Mouse (Mus musculus): Measurements from ENCODE around the gene Pacs1.
A peak's percentile ranks its signal among the peaks of the same experiment; 100 is the strongest.
"Not testable (repeated sequence)": the region's sequence is repeated elsewhere in the genome, so short reads cannot be mapped to it uniquely, and the experiment has no call there.

Pacs1 gene

DNA sequence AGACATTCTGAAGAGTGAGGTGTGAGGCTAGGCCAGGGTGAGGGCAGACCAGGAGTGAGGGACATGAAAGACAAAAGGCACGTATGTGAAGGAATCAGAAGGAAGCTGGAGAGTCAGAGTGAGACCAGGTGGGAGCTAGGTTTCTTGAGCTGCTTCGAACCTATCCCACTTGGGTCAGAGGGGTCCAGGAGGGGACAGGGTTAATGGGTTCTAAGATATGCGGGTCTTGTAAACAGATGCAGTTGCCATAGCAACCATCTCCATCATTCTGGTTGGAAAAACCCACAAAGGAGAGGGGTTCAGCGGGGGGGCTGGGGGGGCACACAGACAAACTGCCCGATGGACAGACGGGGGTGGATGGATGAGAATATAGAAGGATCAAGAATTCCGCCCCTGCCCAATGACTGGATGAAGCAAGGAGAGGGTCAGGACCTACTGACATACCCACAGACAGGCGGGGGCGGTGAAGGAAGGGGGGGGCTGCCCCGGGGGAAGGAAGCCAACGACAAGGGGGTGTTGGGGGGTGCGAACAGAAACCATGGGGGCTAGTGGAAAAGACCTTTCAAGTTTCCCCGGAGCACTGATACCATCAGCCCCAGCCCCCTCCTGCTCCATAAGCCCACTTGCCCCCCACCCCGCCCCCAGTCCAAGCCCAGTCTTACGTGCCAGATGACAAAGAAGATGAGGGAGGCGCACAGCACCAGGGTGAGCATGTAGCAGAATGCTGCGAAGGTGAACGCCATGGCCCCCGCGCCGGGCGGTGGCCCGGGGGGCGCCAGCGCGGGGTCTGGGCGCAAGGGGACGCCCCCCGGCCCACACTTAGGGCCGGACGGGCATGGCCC, 175.2 kb downstream of the Pacs1 start:
- peak; percentile 45 for DNase-seq (ENCODE audit: low spot score)

DNA sequence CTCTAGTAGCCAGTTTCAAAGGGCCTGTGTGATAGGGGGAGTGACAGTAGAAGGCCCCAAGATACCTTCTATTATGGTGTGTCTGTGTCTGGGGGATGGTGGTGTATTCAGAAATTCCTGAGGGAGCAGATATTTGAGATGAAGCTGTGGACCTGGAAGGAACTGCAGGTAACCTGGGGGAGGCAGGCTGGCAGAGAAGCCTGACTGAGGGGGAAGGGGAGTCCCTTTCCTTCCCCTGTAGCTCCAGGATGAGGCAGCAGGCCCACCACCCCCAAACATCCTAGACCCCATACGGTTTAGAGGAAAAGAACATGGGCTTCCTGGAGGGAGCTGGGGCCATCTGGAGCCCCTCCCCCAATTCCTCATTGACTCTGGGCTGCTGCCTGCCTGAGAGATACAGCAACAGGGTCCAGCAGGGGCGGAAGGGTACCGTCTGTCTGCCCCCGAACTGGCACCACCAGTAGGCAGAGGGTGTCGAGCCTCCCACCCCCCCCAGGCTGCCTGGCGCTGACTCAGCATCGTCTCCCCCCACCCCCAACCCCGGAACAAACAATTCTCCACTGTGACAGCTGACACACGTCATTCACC, 176.9 kb downstream of the Pacs1 start:
- peak; percentile 31 for DNase-seq (ENCODE audit: low spot score)

DNA sequence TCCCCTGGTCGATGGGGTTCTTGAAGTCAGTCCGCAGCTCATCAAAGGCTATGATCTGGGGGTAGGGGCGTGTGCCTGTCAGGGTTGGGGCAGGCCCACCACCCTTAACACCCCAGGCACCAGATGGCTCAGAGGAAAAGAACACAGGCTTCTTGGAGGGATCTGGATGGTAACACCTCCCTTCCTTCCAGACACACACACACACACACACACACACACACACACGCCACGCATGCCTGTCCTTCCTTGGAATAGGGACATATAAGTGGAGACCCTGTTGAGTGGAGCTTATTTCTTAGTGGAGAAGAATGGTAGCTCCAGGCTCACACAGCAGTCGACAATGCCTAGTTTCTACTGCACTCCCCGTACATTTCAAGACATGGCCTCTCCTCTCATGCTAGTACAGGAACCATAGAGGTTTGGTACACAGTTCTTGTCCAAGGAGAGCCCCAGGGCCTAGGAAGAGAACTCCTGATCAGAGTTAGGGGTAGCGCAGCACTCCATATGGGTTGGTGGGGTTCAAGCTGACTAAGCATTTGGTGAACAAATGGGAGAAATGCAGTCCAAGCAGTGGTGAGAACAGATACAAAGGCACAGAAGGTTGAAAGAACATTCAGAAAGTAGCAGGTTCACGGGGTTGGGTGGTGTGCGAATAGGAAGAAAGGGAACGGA, 178.0 kb downstream of the Pacs1 start:
- no peak for DNase-seq (ENCODE audit: low spot score)

DNA sequence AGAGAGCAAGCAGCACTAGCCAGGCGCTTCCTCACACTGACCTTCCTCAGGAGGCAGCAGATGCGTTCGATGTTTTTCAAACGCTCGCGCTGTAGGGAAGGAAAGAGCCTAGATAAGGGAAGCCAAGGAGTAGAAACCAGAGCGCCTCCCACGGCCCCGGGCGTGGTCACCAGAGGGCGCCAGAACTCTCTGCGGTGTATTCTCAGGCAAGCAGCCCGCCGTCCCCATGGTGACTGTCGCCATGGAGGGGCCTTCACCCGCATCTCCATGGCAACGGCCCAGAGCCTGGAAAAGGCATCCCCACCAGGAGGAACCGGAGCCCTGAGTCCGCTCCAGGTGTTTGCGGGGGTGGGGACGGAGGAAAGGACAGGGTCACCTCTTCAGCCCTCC, 178.7 kb downstream of the Pacs1 start:
- DNase-seq (ENCODE audit: low spot score) = peak; percentile 98

DNA sequence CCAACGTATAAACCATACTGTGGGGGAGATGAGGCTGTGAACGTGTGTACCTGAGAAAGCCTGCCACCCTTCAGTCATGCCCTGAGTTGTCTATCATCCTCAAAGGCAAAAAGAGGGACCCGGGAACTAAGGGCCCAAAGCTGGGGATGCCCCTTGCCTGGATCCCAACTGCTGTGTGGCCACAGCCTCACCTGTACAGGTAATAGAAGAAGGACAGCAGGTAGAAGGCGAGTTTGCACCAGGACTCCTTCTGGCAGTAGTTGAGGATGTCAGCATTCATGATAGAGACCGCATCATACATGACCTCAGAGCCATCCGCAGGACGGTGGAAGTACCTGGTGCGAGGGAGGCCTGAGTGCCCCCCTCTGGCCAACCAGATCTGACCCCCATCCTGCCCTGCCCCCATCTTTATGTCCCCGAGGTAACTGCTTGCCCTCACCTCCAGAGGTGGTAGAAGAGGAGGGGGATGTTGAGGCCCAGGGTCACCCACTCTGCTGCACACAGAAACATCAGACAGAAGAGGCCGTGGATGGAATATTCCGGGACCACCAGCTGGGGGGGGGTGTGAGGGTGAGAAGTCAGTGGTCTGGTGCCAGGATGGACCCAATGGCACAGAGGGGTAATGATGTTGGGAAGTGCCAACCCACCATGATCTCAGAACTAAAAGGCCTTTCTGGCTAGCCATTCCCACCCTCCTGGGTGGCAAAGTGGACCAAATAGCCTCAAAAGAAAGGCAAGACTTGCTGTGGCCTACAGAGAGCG, 179.3 kb downstream of the Pacs1 start:
- DNase-seq (ENCODE audit: low spot score) = no peak

DNA sequence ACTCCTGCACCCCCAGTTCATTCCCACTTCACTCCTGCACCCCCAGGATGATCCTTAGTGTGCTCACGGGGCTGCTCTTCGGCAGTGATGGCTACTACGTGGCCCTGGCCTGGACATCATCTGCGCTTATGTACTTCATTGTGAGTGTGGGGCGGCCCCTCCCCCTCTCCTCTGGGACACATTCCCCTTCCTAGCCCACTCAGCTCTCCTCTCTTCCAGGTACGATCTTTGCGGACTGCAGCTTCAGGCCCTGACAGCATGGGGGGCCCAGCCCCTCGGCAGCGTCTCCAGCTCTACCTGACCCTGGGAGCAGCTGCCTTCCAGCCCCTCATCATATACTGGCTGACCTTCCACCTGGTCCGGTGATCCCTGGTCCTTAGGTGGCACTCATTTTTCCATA, 180.8 kb downstream of the Pacs1 start:
- no peak for DNase-seq (ENCODE audit: low spot score)

DNA sequence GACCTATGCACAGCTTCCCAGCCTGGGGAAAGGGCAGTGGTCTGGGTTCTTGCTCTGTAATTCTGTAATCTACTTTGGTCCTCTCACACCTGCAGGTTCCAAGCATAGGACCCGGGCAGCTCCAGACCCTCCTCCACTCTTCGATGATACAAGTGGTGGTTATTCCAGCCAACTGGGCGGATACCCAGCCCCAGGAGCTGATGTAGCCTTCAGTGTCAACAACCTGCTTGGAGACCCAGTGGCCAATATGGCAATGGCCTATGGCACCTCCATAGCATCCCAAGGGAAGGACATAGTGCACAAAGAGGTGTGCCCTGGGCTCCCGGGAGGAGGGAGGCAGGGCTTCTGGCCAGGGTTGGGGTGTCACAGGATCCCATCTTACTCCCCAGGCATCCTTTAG, 183.6 kb downstream of the Pacs1 start:
- DNase-seq (ENCODE audit: low spot score) = no peak

DNA sequence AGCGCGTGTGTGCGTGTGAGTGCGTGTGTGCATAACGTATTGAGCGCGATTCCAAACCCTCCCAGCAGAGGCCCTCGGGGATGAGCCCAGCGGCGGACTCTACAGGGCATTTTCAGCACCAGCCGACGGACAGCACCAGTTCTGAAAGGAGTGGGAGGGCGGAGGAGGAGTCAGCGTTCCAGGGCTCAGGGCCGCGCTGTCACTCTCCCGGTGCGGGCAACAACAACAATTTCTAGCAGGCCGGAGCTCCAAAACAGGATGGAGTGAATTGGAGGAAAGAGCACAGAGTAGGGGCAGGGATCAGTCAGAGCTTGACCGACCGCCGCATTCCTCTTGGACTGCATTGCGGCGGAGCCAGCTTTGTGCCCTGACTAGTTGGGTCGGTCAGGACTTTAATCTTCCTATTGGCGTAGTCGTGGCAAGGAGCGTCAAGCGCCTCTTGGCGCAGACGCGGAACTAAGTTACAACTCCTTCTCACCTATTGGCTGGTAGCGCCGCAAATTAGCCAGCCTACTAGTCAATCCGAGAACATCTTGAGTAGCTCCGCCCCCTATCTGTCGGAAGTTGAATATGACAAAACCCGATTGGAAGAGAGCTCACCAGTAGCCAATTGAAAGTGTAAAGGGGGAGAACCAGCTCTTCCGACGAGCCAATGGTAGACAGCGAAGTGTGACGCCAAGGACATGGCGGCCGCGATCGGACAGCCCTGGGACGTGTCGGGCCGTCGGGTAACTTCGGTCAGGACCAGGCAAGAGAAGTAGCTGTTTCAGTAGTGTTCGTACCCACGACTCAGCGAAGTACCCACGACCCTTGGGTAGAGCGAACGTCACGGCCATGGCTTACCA, 184.8 kb downstream of the Pacs1 start, which contains the start of gene Yif1a:
Gene Yif1a, plus strand, starts transcription at position 655 of the 845 bp plus-strand sequence.
- peak; percentile 99 for DNase-seq (ENCODE audit: low spot score)

DNA sequence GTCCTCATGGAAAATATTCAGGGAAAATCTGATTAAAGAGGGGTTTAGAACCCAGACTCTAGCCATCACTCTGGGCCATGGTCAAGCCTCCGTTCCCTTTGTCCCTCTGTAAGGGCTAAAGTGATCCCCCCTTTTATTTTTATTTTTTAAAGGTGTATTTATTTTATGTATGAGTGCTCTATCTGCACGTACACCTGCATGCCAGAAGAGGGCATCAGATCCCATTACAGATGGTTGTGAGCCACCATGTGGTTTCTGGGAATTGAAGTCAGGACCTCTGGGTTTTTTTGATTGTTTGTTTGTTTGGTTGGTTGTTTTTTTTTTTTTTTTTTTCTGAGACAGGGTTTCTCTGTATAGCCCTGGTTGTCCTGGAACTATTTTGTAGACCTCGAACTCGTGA, 186.4 kb downstream of the Pacs1 start:
- DNase-seq (ENCODE audit: low spot score) = not testable (repeated sequence)

DNA sequence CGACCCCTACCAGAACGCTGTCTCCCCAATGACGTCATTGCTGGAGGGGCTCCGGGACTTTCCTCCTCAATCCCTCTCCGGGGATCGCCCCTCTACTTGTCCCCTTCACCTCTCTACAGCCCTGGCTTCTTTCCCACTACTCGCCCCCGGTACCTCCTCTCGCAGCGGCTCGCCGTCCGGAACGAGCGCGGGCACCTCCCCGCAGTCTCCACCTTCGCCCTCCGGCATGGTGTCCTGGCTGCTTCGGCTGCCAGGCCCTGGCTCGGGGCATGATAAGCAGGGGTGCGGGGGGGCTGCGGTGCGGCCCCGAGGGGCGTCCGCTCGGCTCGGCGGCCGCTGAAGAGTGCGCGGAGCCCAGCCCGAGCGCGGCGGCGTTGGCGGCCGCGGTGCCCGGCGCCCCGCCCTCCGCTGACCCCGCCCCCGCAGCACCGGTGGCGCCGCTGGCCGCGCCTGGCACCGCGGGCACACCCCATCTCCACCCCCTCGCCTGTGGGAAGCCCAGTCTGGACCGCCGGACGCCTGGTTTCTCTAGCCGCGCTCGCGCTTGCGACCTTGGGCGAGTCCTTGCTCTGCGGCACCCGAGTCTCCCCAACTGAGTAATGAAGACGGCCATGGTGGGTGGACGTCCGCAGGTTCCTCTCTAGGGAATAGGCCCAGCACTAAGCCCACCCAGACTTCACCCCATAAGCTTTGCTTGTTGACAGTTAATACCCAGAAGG, 187.6 kb downstream of the Pacs1 start, which contains the start of gene Tmem151a:
Gene Tmem151a, minus strand, starts transcription at position 387 of the 719 bp plus-strand sequence.
- no peak for DNase-seq (ENCODE audit: low spot score)

DNA sequence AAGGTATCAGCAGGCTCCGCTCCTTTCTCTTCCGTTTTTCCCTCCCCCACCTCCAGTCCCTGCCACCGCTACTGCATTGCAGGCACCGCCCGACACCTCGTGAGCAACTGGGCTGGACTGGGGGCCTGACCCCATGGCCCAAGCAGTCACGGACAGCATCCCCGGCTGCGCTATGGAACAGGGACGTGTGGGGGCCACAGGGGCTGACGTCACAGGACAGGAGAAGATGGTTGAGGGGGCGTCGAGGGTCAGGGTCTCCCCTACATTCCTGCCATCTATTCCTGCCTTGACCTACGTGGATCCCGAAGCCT, 188.1 kb downstream of the Pacs1 start:
- DNase-seq (ENCODE audit: low spot score) = no peak

DNA sequence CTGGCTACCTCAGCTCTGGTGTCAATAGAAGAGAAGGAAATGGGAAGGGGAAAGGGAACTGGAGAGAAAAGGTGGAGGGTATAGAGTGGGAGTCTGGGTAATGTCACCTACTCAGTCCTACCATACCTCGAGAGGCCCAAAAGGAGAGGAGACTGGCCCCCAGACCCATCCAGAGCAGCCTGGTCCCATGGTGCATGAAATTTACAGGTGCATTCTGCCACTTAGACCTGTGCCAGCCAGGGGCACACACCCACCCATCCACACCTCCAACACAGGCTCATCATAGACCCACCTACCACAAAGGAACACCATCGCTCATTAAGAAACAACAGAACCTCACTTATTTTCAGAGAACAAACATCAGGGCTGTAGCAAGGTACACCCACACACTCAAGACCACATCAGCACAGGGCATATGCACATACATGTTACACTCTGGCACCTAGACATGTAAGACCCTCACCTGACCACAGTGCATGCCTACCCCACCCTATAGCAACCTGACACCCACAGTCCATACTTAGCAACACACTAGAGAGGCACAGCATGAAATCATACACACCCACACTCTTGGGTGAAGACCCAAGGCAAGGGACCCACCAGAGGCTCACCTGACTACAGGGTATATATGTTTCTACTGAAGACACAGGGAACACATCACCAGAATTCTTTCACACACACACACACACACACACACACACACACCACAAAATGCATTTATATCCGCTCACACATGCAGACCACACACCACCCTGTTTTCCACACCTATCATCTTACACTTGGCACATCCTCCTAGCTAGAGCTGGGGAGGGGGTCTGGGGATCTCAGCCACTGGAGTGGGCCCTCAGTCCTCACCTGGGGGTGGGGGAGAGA, 188.7 kb downstream of the Pacs1 start:
- DNase-seq (ENCODE audit: low spot score) = no peak
